Mouse (Mus musculus) small intestine, adult 2 months (tissue): ENCODE data around the gene Ttll8.

ENCODE experiments used
- CTCF ChIP-seq: fragments of 200-500 bp; IDR thresholded peaks from 2 replicates; pipeline ENCODE4 v1.5.1; 2012; ENCODE audit warnings: low read depth, mild to moderate bottlenecking, control low read depth, inconsistent platforms, low read length, moderate library complexity, mixed read lengths; ENCODE audit not compliant: insufficient replicate concordance, insufficient read length; ENCODE audit errors: extremely low read depth
- POLR2A ChIP-seq: fragments of 200-500 bp; IDR thresholded peaks from 2 replicates; pipeline ENCODE4 v1.6.1; 2012; ENCODE audit warnings: low read depth, mild to moderate bottlenecking, control low read depth, inconsistent platforms, low read length, moderate library complexity

DNA sequence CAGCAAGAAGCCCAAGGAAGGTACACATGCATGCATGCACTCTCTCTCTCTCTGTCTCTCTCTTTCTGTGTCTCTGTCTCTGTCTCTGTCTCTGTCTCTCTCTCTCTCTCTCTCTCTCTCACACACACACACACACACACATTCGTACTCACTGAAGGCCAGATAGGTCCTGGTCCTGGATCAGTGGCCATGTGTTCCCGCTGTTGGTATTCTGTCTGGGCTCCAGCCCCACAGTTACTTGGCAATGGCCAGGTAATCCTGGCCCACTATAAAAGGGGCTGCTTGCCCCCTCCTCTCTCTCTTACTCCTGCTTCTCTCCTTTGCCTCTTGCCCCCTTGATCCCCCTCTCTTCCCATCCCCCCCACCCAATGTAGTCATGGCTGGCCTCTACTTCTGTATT, 113.1 kb downstream of the Ttll8 start:
- TF ChIP-seq CTCF (no peak), POLR2A (no peak)
